Mouse (Mus musculus) forebrain, embryonic 14.5 days (tissue): ENCODE data around the gene 4930522L14Rik. TPM values are rescaled to one million over a fixed set of nuclear protein-coding genes. Genes with fewer than 3 reads are reported as not detected.
"Not testable (repeated sequence)": the region's sequence is repeated elsewhere in the genome, so short reads cannot be mapped to it uniquely, and the experiment has no call there.

Source experiments
- ATAC-seq: fragments of 200-750 bp; cut with Nextera tagmentation; 2 replicates; pipeline ENCODE4 v1.8.0; 2017; ENCODE audit warnings: mild to moderate bottlenecking, moderate library complexity
- DNase-seq: peaks from one replicate; pipeline ENCODE4 v3.0.0-alpha.2; 2015; ENCODE audit warnings: low spot score
- H3K27ac ChIP-seq: fragments of 300-500 bp; sonication (generic); 2 replicates; pipeline ENCODE4 v1.5.1; 2014; ENCODE audit warnings: low read depth, mild to moderate bottlenecking, control low read depth, low read length, moderate library complexity
- H3K27me3 ChIP-seq: fragments of 300-500 bp; sonication (generic); replicated peaks from 2 replicates; pipeline ENCODE4 v1.6.1; 2014; ENCODE audit warnings: low read length, control low read depth, mixed read lengths; ENCODE audit not compliant: control insufficient read depth, insufficient read depth
- H3K36me3 ChIP-seq: fragments of 300-500 bp; sonication (generic); 2 replicates; pipeline ENCODE4 v1.6.1; 2014; ENCODE audit warnings: low read length, control low read depth; ENCODE audit not compliant: control insufficient read depth, insufficient read depth
- H3K4me1 ChIP-seq: fragments of 300-500 bp; sonication (generic); 2 replicates; pipeline ENCODE4 v1.6.1; 2014; ENCODE audit warnings: antibody characterized with exemption, low read length, control low read depth; ENCODE audit not compliant: control insufficient read depth, insufficient read depth
- H3K4me2 ChIP-seq: fragments of 300-500 bp; sonication (generic); 2 replicates; pipeline ENCODE4 v1.6.1; 2014; ENCODE audit warnings: mild to moderate bottlenecking, control low read depth, low read length
- H3K4me3 ChIP-seq: fragments of 300-500 bp; sonication (generic); 2 replicates; pipeline ENCODE4 v1.5.1; 2014; ENCODE audit warnings: low read depth, low read length, control low read depth
- H3K9ac ChIP-seq: fragments of 300-500 bp; sonication (generic); 2 replicates; pipeline ENCODE4 v1.6.1; 2014; ENCODE audit warnings: mild to moderate bottlenecking, low read length, control low read depth, moderate library complexity
- H3K9me3 ChIP-seq: fragments of 300-500 bp; sonication (generic); replicated peaks from 2 replicates; pipeline ENCODE4 v1.6.1; 2016; ENCODE audit warnings: low read length, control low read depth, mixed read lengths; ENCODE audit not compliant: control insufficient read depth
- WGBS: fragments of 180-500 bp; shearing (Covaris S2); extraction: QIAGEN DNeasy Blood & Tissue Kit; methylation state at CpG from one replicate; pipeline ENCODE4 v1.1.7; 2014; 5-methylcytosine and 5-hydroxymethylcytosine counted together
- polyA plus RNA-seq: library from polyadenylated mRNA; unstranded; fragments of >200 nt; fragmentation: Nextera tagmentation; extraction: Ambion mirVana; gene quantifications from 2 replicates; pipeline ENCODE4 v1.2.1, GENCODE M21; 2014

4930522L14Rik gene
- polyA plus RNA-seq, 1 experiment from 2014 or later = 7.0 TPM

- WGBS = 62% methylated on average over 5 of the region's 5 CpGs
- peak; percentile 0 for DNase-seq
- H3K4me2 ChIP-seq = peak overlapping the region; percentile 65
- not testable (repeated sequence) for H3K4me1 ChIP-seq, H3K36me3 ChIP-seq, H3K9me3 ChIP-seq, ATAC-seq, H3K9ac ChIP-seq, H3K27me3 ChIP-seq, H3K27ac ChIP-seq
- peak overlapping the region; percentile 46 for H3K4me3 ChIP-seq
Measured at GRCm38 (mm10) chr5:109691205-109691965, 60.3 kb downstream of the 4930522L14Rik start.

DNA sequence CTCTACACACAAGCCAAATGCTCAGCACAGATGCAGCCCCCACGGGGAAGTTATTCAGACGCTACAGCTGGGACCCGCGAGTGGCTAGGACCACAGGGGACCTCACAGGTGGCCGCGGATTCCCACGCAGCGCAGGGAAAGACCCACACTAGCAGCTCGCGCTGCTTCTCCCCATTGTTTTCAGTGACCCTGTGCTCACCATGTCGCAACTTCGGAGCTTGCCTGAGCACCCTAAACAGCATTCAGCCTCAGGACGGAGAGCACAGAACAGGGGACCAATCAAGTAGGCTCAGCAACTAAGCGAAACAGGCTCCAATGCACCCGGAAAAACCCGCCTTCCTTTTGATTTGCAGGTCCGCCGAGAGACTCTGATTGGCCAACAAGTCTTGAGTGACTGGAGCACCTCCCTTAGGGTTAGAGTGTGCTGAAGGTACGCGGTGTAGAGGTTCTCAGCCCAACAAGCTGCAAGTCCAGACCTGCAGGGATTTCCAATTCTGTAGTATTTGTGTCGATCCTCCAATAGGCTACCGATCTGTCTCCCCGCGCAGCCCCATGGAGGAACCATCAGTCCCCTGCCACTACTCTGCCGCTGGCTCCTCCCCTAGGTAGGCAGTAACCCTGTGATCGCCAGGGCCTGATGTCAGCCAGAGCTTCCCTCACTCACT is 61.0 kb downstream of the 4930522L14Rik start, which contains the start of gene 5430403G16Rik:
Gene 5430403G16Rik (minus strand): TSS at position 505 of the 665 bp plus-strand sequence.
- not testable (repeated sequence) for H3K36me3 ChIP-seq, H3K4me1 ChIP-seq, H3K27me3 ChIP-seq, H3K9me3 ChIP-seq
- under 1% methylated on average over 26 of the region's 26 CpGs for WGBS
- DNase-seq (peak; percentile 93), ATAC-seq (peak; percentile 99)
- peak within 1 kb of the TSS; percentile 63 for H3K9ac ChIP-seq
- H3K4me3 ChIP-seq = peak within 1 kb of the TSS; percentile 46
- H3K27ac ChIP-seq = peak within 1 kb of the TSS; percentile 27; the same call in 1 of the 2 replicates
- peak within 1 kb of the TSS; percentile 65 for H3K4me2 ChIP-seq

Other genes starting within 250 kb of the 4930522L14Rik start
- 6.0 and 6.8 TPM in 2 replicates for gene Crlf2, start 192.9 kb downstream of the 4930522L14Rik start, polyA plus RNA-seq
- 1.2 and 1.4 TPM in 2 replicates for gene 5430403G16Rik, start 60.8 kb downstream of the 4930522L14Rik start, polyA plus RNA-seq
- gene Gm15446, start 171.5 kb upstream of the 4930522L14Rik start, polyA plus RNA-seq = 0.33 and 0.43 TPM in 2 replicates
- 23.5 and 24.4 TPM in 2 replicates for gene Zfp932, start 244.6 kb upstream of the 4930522L14Rik start, polyA plus RNA-seq